Mouse (Mus musculus) megakaryocyte, embryonic 14.5 days (primary cell): ENCODE results near the gene Ngb. TPM values are rescaled to one million over a fixed set of nuclear protein-coding genes. Genes with fewer than 3 reads are reported as not detected.

ENCODE experiments used
- H3K27me3 ChIP-seq: replicated peaks from 2 replicates; pipeline ENCODE3; 2012; ENCODE audit warnings: inconsistent platforms
- H3K36me3 ChIP-seq: replicated peaks from 2 replicates; pipeline ENCODE3; 2012; ENCODE audit warnings: low read length, inconsistent platforms, mixed read lengths
- H3K4me1 ChIP-seq: 2 replicates; pipeline ENCODE4 v1.6.1; 2012; ENCODE audit warnings: inconsistent platforms
- H3K4me3 ChIP-seq: replicated peaks from 2 replicates; pipeline ENCODE3; 2012; ENCODE audit warnings: moderate library complexity, mild to moderate bottlenecking, inconsistent platforms
- H3K9me3 ChIP-seq: 2 replicates; pipeline ENCODE4 v1.6.1; 2012; ENCODE audit warnings: inconsistent platforms
- FLI1 ChIP-seq: IDR thresholded peaks from 2 replicates; pipeline ENCODE4 v1.6.1; 2012; ENCODE audit warnings: low read length, inconsistent platforms, mixed read lengths
- GATA1 ChIP-seq: IDR thresholded peaks from 3 replicates; pipeline ENCODE4 v1.6.1; 2012; ENCODE audit warnings: mixed read lengths, low read length, inconsistent platforms, borderline replicate concordance
- polyA plus RNA-seq: library from polyadenylated mRNA; stranded (reverse); fragments of >175 nt; gene quantifications from 2 replicates; pipeline ENCODE4 v1.2.3, GENCODE M21; 2012; ENCODE audit warnings: low replicate concordance; ENCODE audit not compliant: insufficient read depth

The Ngb gene
- polyA plus RNA-seq, 1 experiment: not detected

DNA sequence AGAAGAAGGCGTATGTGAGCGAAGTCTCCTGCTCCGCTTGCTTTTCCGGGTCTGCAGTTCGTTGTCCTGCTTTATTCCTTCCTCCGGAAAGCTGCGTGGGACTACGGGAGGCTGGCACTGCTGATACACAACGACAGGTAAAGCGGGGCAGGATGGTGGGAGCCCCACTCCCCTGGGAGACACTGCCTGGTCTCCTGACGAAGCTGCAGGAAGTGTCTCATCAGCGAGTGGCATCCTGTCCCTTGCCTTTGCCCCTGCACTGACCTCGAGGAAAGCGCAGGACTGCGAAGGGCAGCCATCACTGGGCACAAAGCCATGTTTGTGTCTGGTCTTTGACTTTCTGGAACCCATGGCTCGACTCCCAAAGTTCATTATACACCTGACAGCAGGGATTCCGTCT is 45.3 kb downstream of the Ngb start:
- no peak overlapping the region for H3K4me3 ChIP-seq
- H3K4me1 ChIP-seq: 0 out of 2 replicates have a peak, but pooled peaks cover 3% of the 10 kb centered on the region
- TF ChIP-seq GATA1 (no peak), FLI1 (no peak)
- peaks cover 77% of the 10 kb centered on the region for H3K27me3 ChIP-seq
- H3K9me3 ChIP-seq: no peaks in the 10 kb centered on the region
- no peaks in the 10 kb centered on the region for H3K36me3 ChIP-seq

DNA sequence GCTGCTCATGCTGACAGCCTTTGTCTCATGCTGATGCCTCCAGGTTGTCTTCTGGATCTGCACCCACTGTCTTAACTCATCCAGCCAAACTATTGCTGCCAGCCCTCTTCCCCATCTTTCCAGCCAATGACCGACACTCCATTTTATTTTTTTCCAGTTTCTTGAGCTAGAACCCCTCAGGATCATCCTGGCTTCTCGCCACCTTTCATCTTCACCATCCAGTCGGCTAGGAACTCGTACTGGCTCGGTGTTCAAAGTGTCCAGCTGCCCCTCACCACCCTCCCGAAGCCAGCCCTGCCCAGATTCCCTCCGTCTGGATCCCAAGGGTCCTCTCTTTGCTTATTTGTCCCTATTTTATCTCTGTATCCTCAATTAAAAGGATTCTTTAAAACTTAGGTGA is 47.5 kb downstream of the Ngb start:
- Histone ChIP-seq H3K36me3 (no peaks in the 10 kb centered on the region), H3K9me3 (no peaks in the 10 kb centered on the region), H3K4me1 (0 out of 2 replicates have a peak, but pooled peaks cover 3% of the 10 kb centered on the region), H3K4me3 (no peak overlapping the region), H3K27me3 (peaks cover 63% of the 10 kb centered on the region)
- TF ChIP-seq GATA1 (no peak), FLI1 (no peak)

DNA sequence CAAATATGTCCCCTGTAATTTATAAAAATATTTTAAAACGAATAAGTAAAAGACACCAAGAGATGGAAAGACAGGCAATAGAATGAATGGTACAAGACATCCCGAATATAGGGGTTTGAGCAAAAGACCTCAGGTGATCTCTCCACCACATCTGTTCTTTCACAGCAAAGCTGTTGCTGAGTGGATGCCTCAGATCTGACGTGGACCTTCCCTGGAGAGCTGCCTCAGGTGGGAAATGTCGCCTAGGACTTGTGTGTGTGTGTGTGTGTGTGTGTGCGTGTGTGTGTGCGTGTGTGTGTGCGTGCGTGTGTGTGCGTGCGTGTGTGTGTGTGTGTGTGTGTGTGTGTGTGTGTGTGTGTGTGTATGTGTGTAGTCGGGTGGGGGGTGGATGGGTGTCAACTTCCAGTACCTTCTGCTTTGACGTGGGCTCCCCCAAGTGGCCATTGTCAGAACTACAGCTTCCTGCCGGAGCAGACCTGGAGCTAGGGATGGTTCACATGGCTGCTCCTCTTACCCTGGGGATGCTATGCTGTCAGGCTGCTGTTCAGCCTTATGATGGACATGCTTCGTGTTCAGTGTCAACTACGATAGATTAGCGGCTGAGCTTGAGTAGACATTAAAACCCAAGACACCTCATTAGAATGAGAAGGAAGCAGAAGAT is 49.5 kb downstream of the Ngb start:
- H3K4me1 ChIP-seq: 0 out of 2 replicates have a peak, but pooled peaks cover 3% of the 10 kb centered on the region
- H3K36me3 ChIP-seq: no peaks in the 10 kb centered on the region
- no peak overlapping the region for H3K4me3 ChIP-seq
- H3K9me3 ChIP-seq: no peaks in the 10 kb centered on the region
- TF ChIP-seq GATA1 (no peak), FLI1 (no peak)
- H3K27me3 ChIP-seq: peaks cover 56% of the 10 kb centered on the region

DNA sequence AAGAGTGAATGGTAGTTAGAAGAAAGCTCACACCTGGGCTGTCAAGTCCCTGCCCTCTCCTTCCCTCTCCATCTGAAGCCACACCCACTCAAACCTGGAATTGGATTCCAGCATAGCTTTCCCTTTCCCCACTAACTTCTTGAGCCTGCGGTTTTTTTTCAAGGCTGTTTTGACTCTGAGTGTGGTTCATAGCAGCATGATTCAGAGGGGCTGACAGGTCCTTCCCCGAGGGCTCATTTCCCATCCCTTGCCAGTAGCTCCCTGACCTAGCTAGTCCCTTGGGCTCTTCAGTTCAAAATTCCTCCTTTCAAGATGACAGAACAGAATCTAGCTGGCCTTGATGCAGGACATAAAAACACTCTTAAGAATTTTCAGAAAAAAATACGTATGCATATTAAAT is 54.8 kb downstream of the Ngb start:
- no peak overlapping the region for H3K4me3 ChIP-seq
- no peak for TF ChIP-seq FLI1
- TF ChIP-seq GATA1: no peak
- H3K9me3 ChIP-seq: no peaks in the 10 kb centered on the region
- H3K4me1 ChIP-seq: no peaks in the 10 kb centered on the region
- peaks cover 36% of the 10 kb centered on the region for H3K27me3 ChIP-seq
- no peaks in the 10 kb centered on the region for H3K36me3 ChIP-seq

Other genes with a start within 250 kb of the Ngb start
- 32.7 and 46.2 TPM in 2 replicates for gene Irf2bpl, start 217.7 kb downstream of the Ngb start, polyA plus RNA-seq
- gene Cipc, start 155.5 kb downstream of the Ngb start, polyA plus RNA-seq: 4.8 and 6.4 TPM in 2 replicates
- gene Zdhhc22, start 112.1 kb downstream of the Ngb start, polyA plus RNA-seq: not detected in 2 replicates
- 0.08 TPM in 1 of 2 replicates, not detected in the other for gene Tmem63c, start 81.2 kb downstream of the Ngb start, polyA plus RNA-seq
- gene Gstz1, start 44.6 kb upstream of the Ngb start, polyA plus RNA-seq: 2.2 and 3.2 TPM in 2 replicates
- 1.4 and 2.0 TPM in 2 replicates for gene Pomt2, start 45.4 kb upstream of the Ngb start, polyA plus RNA-seq
- gene Samd15, start 97.2 kb upstream of the Ngb start, polyA plus RNA-seq: 0.26 TPM in 1 of 2 replicates, not detected in the other
- gene Tmed8, start 97.9 kb upstream of the Ngb start, polyA plus RNA-seq: 0.38 TPM in 1 of 2 replicates, not detected in the other
- not detected in 2 replicates for gene Noxred1, start 136.2 kb upstream of the Ngb start, polyA plus RNA-seq
- gene Vipas39, start 163.7 kb upstream of the Ngb start, polyA plus RNA-seq: 2.2 and 3.4 TPM in 2 replicates
- gene Ahsa1, start 163.9 kb upstream of the Ngb start, polyA plus RNA-seq: 21.3 and 90.4 TPM in 2 replicates
- 0.04 TPM in 1 of 2 replicates, not detected in the other for gene Ism2, start 197.2 kb upstream of the Ngb start, polyA plus RNA-seq